Mouse (Mus musculus) megakaryocyte, embryonic 14.5 days (primary cell): ENCODE measurements around the gene Hsd11b1. TPM values are rescaled to one million over a fixed set of nuclear protein-coding genes. Genes with fewer than 3 reads are reported as not detected.
A peak's percentile ranks its signal among the peaks of the same experiment; 100 is the strongest.

Source experiments
- H3K27me3 ChIP-seq: replicated peaks from 2 replicates; pipeline ENCODE3; 2012; ENCODE audit warnings: inconsistent platforms
- H3K36me3 ChIP-seq: replicated peaks from 2 replicates; pipeline ENCODE3; 2012; ENCODE audit warnings: low read length, inconsistent platforms, mixed read lengths
- H3K4me1 ChIP-seq: 2 replicates; pipeline ENCODE4 v1.6.1; 2012; ENCODE audit warnings: inconsistent platforms
- H3K4me3 ChIP-seq: replicated peaks from 2 replicates; pipeline ENCODE3; 2012; ENCODE audit warnings: moderate library complexity, mild to moderate bottlenecking, inconsistent platforms
- H3K9me3 ChIP-seq: 2 replicates; pipeline ENCODE4 v1.6.1; 2012; ENCODE audit warnings: inconsistent platforms
- FLI1 ChIP-seq: IDR thresholded peaks from 2 replicates; pipeline ENCODE4 v1.6.1; 2012; ENCODE audit warnings: low read length, inconsistent platforms, mixed read lengths
- GATA1 ChIP-seq: IDR thresholded peaks from 3 replicates; pipeline ENCODE4 v1.6.1; 2012; ENCODE audit warnings: mixed read lengths, low read length, inconsistent platforms, borderline replicate concordance
- polyA plus RNA-seq: library from polyadenylated mRNA; stranded (reverse); fragments of >175 nt; gene quantifications from 2 replicates; pipeline ENCODE4 v1.2.3, GENCODE M21; 2012; ENCODE audit warnings: low replicate concordance; ENCODE audit not compliant: insufficient read depth

Hsd11b1 gene
- polyA plus RNA-seq, 1 experiment, result 0.27 TPM

GRCm38 (mm10) chr1:193195169-193195810 lies 68.6 kb downstream of the Hsd11b1 start:
- no peak overlapping the region for H3K4me3 ChIP-seq
- H3K4me1 ChIP-seq, result peaks cover 91% of the 10 kb centered on the region
- no peak for TF ChIP-seq GATA1
- no peak for TF ChIP-seq FLI1
- no peaks in the 10 kb centered on the region for H3K9me3 ChIP-seq
- H3K36me3 ChIP-seq, result peaks cover 73% of the 10 kb centered on the region
- H3K27me3 ChIP-seq, result no peaks in the 10 kb centered on the region

GRCm38 (mm10) chr1:193194416-193195140 lies 69.3 kb downstream of the Hsd11b1 start:
- peaks cover 80% of the 10 kb centered on the region for H3K36me3 ChIP-seq
- H3K9me3 ChIP-seq, result no peaks in the 10 kb centered on the region
- no peaks in the 10 kb centered on the region for H3K27me3 ChIP-seq
- TF ChIP-seq GATA1 (no peak), FLI1 (no peak)
- peaks cover 91% of the 10 kb centered on the region for H3K4me1 ChIP-seq
- no peak overlapping the region for H3K4me3 ChIP-seq

DNA sequence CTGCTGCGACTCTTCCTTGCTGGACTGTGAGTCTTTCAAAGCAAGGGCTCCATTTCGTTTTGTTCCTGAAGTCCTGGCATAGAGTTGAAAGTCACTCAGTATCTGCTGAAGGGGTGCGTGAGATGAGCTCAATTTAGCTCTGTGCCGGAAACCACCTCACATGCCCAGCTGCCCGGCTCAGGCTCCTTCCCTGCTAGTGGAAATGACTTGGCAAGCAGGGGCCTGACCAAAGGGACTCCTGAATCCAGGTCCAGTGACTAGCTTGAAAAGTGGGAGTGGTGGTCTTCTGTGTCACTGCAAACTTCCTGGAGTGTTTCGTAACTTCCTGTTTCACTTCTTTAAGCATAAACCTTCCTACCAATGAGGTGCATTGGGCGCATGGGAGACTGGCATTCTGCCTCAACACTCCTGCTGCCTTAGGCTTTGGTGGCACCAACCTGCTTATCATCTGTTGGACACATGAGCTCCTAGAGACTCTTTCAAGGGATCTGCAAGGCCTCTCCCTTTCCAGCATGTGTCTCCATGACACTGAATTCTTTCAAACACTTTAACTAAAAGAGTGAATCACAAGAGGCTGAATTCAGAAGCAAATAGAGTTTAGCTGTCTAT lies 72.1 kb downstream of the Hsd11b1 start:
- Histone ChIP-seq H3K27me3 (no peaks in the 10 kb centered on the region), H3K9me3 (no peaks in the 10 kb centered on the region), H3K4me1 (peaks cover 78% of the 10 kb centered on the region), H3K4me3 (peak overlapping the region; percentile 73), H3K36me3 (peaks cover 86% of the 10 kb centered on the region)
- TF ChIP-seq GATA1 (no peak), FLI1 (no peak)

GRCm38 (mm10) chr1:193189771-193190170 lies 74.1 kb downstream of the Hsd11b1 start:
- Histone ChIP-seq H3K4me3 (no peak overlapping the region), H3K27me3 (no peaks in the 10 kb centered on the region), H3K4me1 (peaks cover 59% of the 10 kb centered on the region), H3K9me3 (no peaks in the 10 kb centered on the region), H3K36me3 (peaks cover 86% of the 10 kb centered on the region)
- TF ChIP-seq FLI1 (no peak), GATA1 (no peak)

GRCm38 (mm10) chr1:193189151-193189621 lies 74.7 kb downstream of the Hsd11b1 start:
- H3K36me3 ChIP-seq, result peaks cover 86% of the 10 kb centered on the region
- TF ChIP-seq GATA1, result no peak
- no peak for TF ChIP-seq FLI1
- H3K4me1 ChIP-seq, result peaks cover 57% of the 10 kb centered on the region
- no peaks in the 10 kb centered on the region for H3K27me3 ChIP-seq
- no peaks in the 10 kb centered on the region for H3K9me3 ChIP-seq
- no peak overlapping the region for H3K4me3 ChIP-seq

GRCm38 (mm10) chr1:193188257-193188656 lies 75.6 kb downstream of the Hsd11b1 start:
- H3K36me3 ChIP-seq, result peaks cover 84% of the 10 kb centered on the region
- H3K4me1 ChIP-seq, result peaks cover 54% of the 10 kb centered on the region
- no peak for TF ChIP-seq GATA1
- TF ChIP-seq FLI1, result no peak
- H3K4me3 ChIP-seq, result no peak overlapping the region
- H3K27me3 ChIP-seq, result no peaks in the 10 kb centered on the region
- H3K9me3 ChIP-seq, result no peaks in the 10 kb centered on the region

DNA sequence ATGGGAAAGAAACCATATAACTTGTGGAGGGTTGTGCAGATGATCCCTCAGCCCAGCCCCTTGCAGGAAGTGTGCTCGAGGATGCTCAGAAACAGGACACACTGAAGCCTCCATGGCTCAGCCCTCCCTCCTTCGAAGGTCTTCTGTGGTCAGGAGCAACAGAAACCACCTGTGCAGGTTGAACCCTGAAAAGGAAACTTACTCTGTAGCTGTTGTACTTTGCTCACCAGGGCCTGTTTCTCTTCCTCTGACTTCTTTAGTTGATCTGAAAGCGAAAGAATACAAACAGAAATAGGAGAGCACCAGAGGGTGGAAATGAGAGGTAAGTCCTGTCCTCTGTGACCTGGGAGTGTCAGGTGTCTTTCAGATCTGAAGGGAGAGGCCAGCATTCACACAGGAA lies 82.8 kb downstream of the Hsd11b1 start:
- Histone ChIP-seq H3K36me3 (peaks cover 84% of the 10 kb centered on the region), H3K9me3 (no peaks in the 10 kb centered on the region), H3K4me1 (peaks cover 39% of the 10 kb centered on the region), H3K27me3 (no peaks in the 10 kb centered on the region), H3K4me3 (no peak overlapping the region)
- no peak for TF ChIP-seq GATA1
- no peak for TF ChIP-seq FLI1

GRCm38 (mm10) chr1:193174143-193174733 lies 89.6 kb downstream of the Hsd11b1 start:
- Histone ChIP-seq H3K9me3 (no peaks in the 10 kb centered on the region), H3K27me3 (peaks cover under 1% of the 10 kb centered on the region), H3K4me3 (peak overlapping the region; percentile 97), H3K36me3 (peaks cover 32% of the 10 kb centered on the region), H3K4me1 (peaks cover 66% of the 10 kb centered on the region)
- TF ChIP-seq FLI1, result no peak
- TF ChIP-seq GATA1, result no peak

DNA sequence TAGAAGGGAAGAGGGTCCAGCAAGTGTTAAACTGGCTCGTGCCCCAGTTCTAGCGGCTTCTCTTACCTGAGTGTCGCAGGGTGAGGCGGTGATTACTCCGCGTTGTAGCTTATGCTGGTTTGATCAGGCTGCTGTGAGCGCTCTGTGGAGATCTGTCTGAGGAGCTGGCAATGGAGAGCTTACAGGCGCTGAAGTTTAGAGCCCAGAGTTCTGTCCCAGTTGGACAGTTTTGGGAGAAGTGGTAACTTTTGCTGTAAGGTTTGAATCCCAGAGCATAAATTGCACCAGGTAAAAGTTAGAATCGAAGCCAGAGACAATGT lies 90.1 kb downstream of the Hsd11b1 start:
- Histone ChIP-seq H3K27me3 (peaks cover 2% of the 10 kb centered on the region), H3K36me3 (peaks cover 27% of the 10 kb centered on the region), H3K4me1 (peaks cover 66% of the 10 kb centered on the region), H3K9me3 (no peaks in the 10 kb centered on the region), H3K4me3 (peak overlapping the region; percentile 97)
- TF ChIP-seq GATA1, result no peak
- no peak for TF ChIP-seq FLI1
